Mouse (Mus musculus): ENCODE results near the gene Zfand5.

Gene Zfand5

DNA sequence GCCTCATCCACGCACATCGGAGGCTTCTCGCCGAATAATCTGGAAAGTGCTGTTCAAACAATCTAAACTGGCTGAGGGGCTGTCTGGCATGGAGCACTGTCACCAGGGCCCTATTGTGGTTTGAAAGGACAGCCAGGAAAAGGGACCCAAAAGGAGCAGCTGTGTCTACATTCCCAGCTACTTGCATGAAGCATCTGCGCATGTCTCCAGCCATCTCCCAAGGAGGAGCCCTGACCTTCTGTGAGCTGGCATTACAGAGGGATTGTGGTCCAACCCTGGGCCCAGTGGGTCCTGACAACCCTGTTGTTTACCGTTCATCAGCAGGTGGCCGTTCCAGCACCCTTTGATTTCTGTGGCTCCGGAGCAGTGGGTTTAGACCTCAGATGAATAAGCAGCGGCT is 56.9 kb downstream of the Zfand5 start:
- DNase-seq (ENCODE audit: low read depth, low spot score), result no peak

DNA sequence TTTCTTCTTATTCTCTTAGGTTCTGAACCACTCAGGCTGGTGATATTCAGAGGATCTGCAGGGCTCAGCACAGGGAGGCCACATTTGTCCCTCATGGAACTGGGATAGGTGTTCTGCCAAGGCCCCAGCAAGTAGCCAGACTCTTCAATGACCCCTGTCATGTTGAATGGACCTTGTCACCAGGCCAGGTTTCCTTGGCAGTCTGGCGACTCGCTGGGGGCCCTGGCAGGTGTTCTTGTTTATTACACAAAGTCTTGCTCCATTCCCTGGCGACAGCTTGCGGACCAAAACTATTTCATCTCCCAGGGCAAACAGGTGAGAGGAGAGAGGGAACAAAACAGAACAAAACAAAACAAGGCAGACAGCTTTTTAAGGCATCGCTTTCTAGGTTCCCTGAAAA is 57.7 kb downstream of the Zfand5 start:
- DNase-seq (ENCODE audit: low read depth, low spot score), result no peak

DNA sequence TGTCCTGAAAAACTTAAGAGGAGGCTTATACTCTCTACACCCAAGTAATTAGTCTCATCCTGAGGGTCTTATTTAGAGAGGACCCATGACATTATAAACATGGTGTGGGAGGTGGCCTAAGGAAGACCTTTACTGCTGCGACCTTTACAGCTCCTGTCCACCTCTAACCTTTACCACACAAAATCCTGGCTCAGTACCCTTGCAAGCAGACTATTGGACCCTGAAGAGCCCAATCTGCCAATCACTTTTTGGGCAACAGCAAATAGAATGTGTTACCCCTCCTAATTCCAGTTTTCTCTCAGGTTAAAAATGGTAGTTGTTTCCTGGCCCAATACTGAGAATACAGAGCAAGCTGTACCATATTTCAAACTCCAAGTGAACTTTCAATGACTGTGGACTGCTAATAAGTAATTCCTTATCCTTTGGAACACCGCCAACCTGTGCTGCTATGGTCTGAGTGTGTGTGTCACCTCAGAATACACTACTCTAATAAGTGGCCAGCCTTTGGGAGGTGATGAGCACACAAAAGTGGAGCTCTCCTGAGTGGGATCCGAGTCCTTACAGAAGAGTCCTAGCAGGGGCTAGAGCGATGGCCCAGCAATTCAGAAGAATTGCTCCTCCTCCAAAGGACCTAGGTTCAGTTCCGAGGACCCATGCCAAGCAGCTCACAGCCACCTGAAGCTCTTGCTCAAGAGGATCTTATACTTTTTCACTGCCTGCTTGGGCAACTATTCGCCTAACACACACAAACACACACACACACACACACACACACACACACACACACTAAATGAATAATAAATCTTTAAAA is 58.4 kb downstream of the Zfand5 start:
- no peak for DNase-seq (ENCODE audit: low read depth, low spot score)

DNA sequence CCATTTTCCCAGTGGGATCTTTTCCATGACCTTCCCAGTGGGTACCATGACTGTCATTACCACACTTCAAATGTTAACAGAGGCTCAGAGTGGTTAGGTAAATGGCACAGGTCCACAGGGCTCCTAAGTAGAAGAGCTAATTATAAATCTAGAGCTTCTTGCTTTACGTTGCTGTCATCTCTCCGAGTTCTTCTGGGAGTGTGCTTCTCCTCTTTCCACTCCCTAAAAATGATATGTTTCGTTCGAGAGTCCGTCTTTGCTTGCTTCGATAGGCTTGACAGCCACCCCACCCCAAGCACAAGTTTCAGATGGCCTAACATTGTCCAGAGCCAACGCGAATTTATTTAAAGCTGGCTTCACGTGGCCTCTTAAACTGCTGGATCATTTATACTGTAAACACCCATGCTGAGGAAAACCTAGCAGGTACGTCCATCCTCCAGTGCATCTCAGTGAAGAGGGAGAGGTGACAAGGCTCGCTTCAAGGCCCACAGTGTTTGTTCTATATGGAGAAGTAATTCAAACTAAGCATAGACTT is 59.6 kb downstream of the Zfand5 start:
- DNase-seq (ENCODE audit: low read depth, low spot score), result no peak
